Comparison of ENCODE assay signal across 17 mouse cellular contexts in genomic region chr1:39963821-39964220, GRCm38 (mm10).
DNase-seq lines count a peak whose midpoint lies in the region; ATAC-seq and TF ChIP-seq lines count a peak whose summit lies in the region.
"Had no signal": no experiment of that assay in that cellular context is flagged by ENCODE, and none has a peak within 500 bp of the region (broad histone marks: within the 10 kb centered on the region; RNA-seq: fewer than 3 reads in every experiment).

No protein-coding gene starts in this region.

- H3K36me3 ChIP-seq in neural tube, embryonic 13.5 days: peaks cover 23% of the 10 kb centered on the region; the same call in 1 of the 2 replicates
- peaks cover 18% of the 10 kb centered on the region for H3K36me3 ChIP-seq in neural tube, embryonic 15.5 days
- H3K36me3 ChIP-seq in hindbrain, embryonic 15.5 days: peaks cover 16% of the 10 kb centered on the region
- no peaks in the 10 kb centered on the region for H3K36me3 ChIP-seq in stomach, embryonic 16.5 days (ENCODE audit: control insufficient read depth, insufficient read depth, low read length)
- H3K36me3 ChIP-seq: G1E had no signal

- DNase-seq in gastrocnemius, adult 2 months: no peak
- no peak for DNase-seq in gastrocnemius, postnatal 4 days (ENCODE audit: low spot score in 2 of 2)
- no peak for DNase-seq in kidney, adult 18-20 months
- no peak for DNase-seq in right cerebral cortex, postnatal 14 days
- DNase-seq: adrenal gland, postnatal 36 days; gastrocnemius, postnatal 14 days; lung, postnatal 36 days; right cerebral cortex, adult 18-20 months; thymus, postnatal 36 days had no signal

- WGBS in neural tube, embryonic 13.5 days: 54% methylated on average over 3 of the region's 3 CpGs
- 53% methylated on average over 3 of the region's 3 CpGs for WGBS in neural tube, embryonic 15.5 days
- WGBS in hindbrain, embryonic 15.5 days: 47% methylated on average over 3 of the region's 3 CpGs
- WGBS in stomach, embryonic 16.5 days: 61% methylated on average over 3 of the region's 3 CpGs

- no peaks in the 10 kb centered on the region for H3K9me3 ChIP-seq in neural tube, embryonic 13.5 days
- H3K9me3 ChIP-seq in neural tube, embryonic 15.5 days (replicated peaks): no peaks in the 10 kb centered on the region
- H3K9me3 ChIP-seq in hindbrain, embryonic 15.5 days: no peaks in the 10 kb centered on the region
- no peaks in the 10 kb centered on the region for H3K9me3 ChIP-seq in stomach, embryonic 16.5 days (replicated peaks; ENCODE audit: control insufficient read depth, low read length)
- H3K9me3 ChIP-seq: G1E; heart, embryonic 13.5 days; liver, embryonic 15.5 days had no signal

- peak overlapping the region; percentile 35; the same call in 1 of the 2 replicates for H3K27ac ChIP-seq in gastrocnemius, adult 2 months
- 0 out of 2 replicates have a peak overlapping the region, but pooled peaks have one; percentile 46 for H3K27ac ChIP-seq in neural tube, embryonic 13.5 days (replicated peaks)
- H3K27ac ChIP-seq in neural tube, embryonic 15.5 days (replicated peaks): no peak overlapping the region
- peak overlapping the region; percentile 23; the same call in 1 of the 2 replicates for H3K27ac ChIP-seq in hindbrain, embryonic 15.5 days (replicated peaks)
- H3K27ac ChIP-seq in stomach, embryonic 16.5 days (ENCODE audit: low read length): peak overlapping the region; percentile 58
- H3K27ac ChIP-seq: heart, embryonic 13.5 days; liver, embryonic 15.5 days had no signal

- no peak overlapping the region for H3K4me3 ChIP-seq in gastrocnemius, adult 2 months
- no peak overlapping the region for H3K4me3 ChIP-seq in neural tube, embryonic 13.5 days
- no peak overlapping the region for H3K4me3 ChIP-seq in neural tube, embryonic 15.5 days (replicated peaks)
- no peak overlapping the region for H3K4me3 ChIP-seq in hindbrain, embryonic 15.5 days
- no peak overlapping the region for H3K4me3 ChIP-seq in stomach, embryonic 16.5 days (replicated peaks; ENCODE audit: low read length)
- H3K4me3 ChIP-seq: heart, embryonic 13.5 days; liver, embryonic 15.5 days; myocyte had no signal

- no peaks in the 10 kb centered on the region for H3K27me3 ChIP-seq in neural tube, embryonic 13.5 days
- no peaks in the 10 kb centered on the region for H3K27me3 ChIP-seq in neural tube, embryonic 15.5 days (replicated peaks)
- H3K27me3 ChIP-seq in hindbrain, embryonic 15.5 days: no peaks in the 10 kb centered on the region
- no peaks in the 10 kb centered on the region for H3K27me3 ChIP-seq in stomach, embryonic 16.5 days (ENCODE audit: control insufficient read depth, insufficient read depth, low read length)
- H3K27me3 ChIP-seq: heart, embryonic 13.5 days; liver, embryonic 15.5 days had no signal

- H3K4me2 ChIP-seq in neural tube, embryonic 13.5 days: no peak overlapping the region
- H3K4me2 ChIP-seq in neural tube, embryonic 15.5 days: no peak overlapping the region
- H3K4me2 ChIP-seq in hindbrain, embryonic 15.5 days: no peak overlapping the region
- H3K4me2 ChIP-seq in stomach, embryonic 16.5 days (ENCODE audit: low read depth, low read length): no peak overlapping the region
- H3K4me2 ChIP-seq: heart, embryonic 13.5 days; liver, embryonic 15.5 days had no signal

- no peak for ATAC-seq in neural tube, embryonic 13.5 days (ENCODE audit: low read depth)
- no peak for ATAC-seq in neural tube, embryonic 15.5 days (ENCODE audit: low FRiP score)
- no peak for ATAC-seq in hindbrain, embryonic 15.5 days (ENCODE audit: low FRiP score, low read depth)
- ATAC-seq in stomach, embryonic 16.5 days (ENCODE audit: insufficient read depth, low FRiP score): no peak

- no peak for TF ChIP-seq CTCF in gastrocnemius, adult 2 months (IDR thresholded peaks at IDR 0.05)

- H3K4me1 ChIP-seq in neural tube, embryonic 13.5 days (replicated peaks): peaks cover 76% of the 10 kb centered on the region
- H3K4me1 ChIP-seq in neural tube, embryonic 15.5 days: peaks cover 58% of the 10 kb centered on the region
- peaks cover 50% of the 10 kb centered on the region for H3K4me1 ChIP-seq in hindbrain, embryonic 15.5 days (replicated peaks)
- peaks cover 32% of the 10 kb centered on the region for H3K4me1 ChIP-seq in stomach, embryonic 16.5 days (ENCODE audit: control insufficient read depth, insufficient read depth, low read length)

- H3K9ac ChIP-seq in neural tube, embryonic 13.5 days: no peak overlapping the region
- no peak overlapping the region for H3K9ac ChIP-seq in neural tube, embryonic 15.5 days (replicated peaks)
- no peak overlapping the region for H3K9ac ChIP-seq in hindbrain, embryonic 15.5 days
- H3K9ac ChIP-seq in stomach, embryonic 16.5 days (ENCODE audit: low read length): no peak overlapping the region
- H3K9ac ChIP-seq: heart, embryonic 13.5 days; liver, embryonic 15.5 days had no signal

- intact Hi-C loops in gastrocnemius, adult 2 months (cut with DNase I): no loop called here
